Mouse (Mus musculus): Measurements from ENCODE around the gene Gm8297.
"Not testable (repeated sequence)": the region's sequence is repeated elsewhere in the genome, so short reads cannot be mapped to it uniquely, and the experiment has no call there.

DNA sequence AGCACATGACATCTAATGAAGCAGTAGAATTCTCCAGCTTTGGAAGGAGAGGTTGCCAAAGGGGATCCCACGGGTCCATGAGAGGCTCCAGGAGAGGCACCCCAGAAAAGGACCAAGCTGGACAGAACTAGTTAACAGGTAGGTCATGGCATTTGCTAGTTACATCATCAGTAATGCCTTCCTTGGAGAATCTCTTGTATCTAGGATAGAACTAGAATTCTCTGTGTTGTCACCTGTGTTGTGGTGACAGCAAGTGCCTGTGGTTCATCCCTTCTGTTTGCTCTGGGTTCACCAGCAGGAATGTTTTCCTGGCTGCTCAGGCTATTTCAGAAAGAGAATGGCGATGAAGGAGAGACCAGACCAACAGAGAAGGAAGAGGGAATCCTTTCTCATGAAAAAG lies 31.9 kb downstream of the Gm8297 start, which contains the start of gene Gm3298:
- TF ChIP-seq CTCF (IDR thresholded peaks at IDR 0.05); POLR2A (IDR thresholded peaks at IDR 0.05; ENCODE audit: insufficient read depth, low read depth, low read length); EP300 (IDR thresholded peaks at IDR 0.05; ENCODE audit: insufficient read depth, low read depth, low read length): not testable (repeated sequence)

Measured in heart, adult 2 months (tissue).